Mouse (Mus musculus) MN1 (cell line): ENCODE results near the gene Nup35.

Experiments used
- DNase-seq: peaks from one replicate; pipeline ENCODE4 v3.0.0-alpha.2; 2016; ENCODE audit warnings: low spot score

Nup35 gene

GRCm38 (mm10) chr2:80616854-80617737 is at the start of gene Nup35, which contains the start of gene Dusp19:
Gene Nup35, plus strand, starts transcription at chr2:80617236.
Gene Dusp19, plus strand, starts transcription at chr2:80617045.
- peak; percentile 95 for DNase-seq

- DNase-seq: no peak
Observed at GRCm38 (mm10) chr2:80567411-80567810, 49.6 kb upstream of the Nup35 start.

- DNase-seq: no peak
Observed at GRCm38 (mm10) chr2:80570656-80571055, 46.4 kb upstream of the Nup35 start.

GRCm38 (mm10) chr2:80577286-80577685 is 39.8 kb upstream of the Nup35 start:
- DNase-seq: no peak

GRCm38 (mm10) chr2:80579253-80579891 is 37.7 kb upstream of the Nup35 start:
- DNase-seq: no peak

GRCm38 (mm10) chr2:80580311-80580961 is 36.6 kb upstream of the Nup35 start:
- DNase-seq: peak; percentile 52

- DNase-seq: peak; percentile 91
Observed at GRCm38 (mm10) chr2:80581043-80581711, 35.9 kb upstream of the Nup35 start, which contains the start of gene Nckap1. Gene Nckap1, minus strand, starts transcription at chr2:80581380.

- no peak for DNase-seq
Observed at GRCm38 (mm10) chr2:80582356-80582755, 34.7 kb upstream of the Nup35 start.

GRCm38 (mm10) chr2:80594215-80594918 is 22.7 kb upstream of the Nup35 start:
- DNase-seq: no peak

GRCm38 (mm10) chr2:80596960-80597359 is 20.1 kb upstream of the Nup35 start:
- peak; percentile 18 for DNase-seq

- DNase-seq: no peak
Observed at GRCm38 (mm10) chr2:80599850-80600249, 17.2 kb upstream of the Nup35 start.

- DNase-seq: no peak
Observed at GRCm38 (mm10) chr2:80600611-80601010, 16.4 kb upstream of the Nup35 start.

GRCm38 (mm10) chr2:80602756-80603155 is 14.3 kb upstream of the Nup35 start:
- DNase-seq: no peak

- no peak for DNase-seq
Observed at GRCm38 (mm10) chr2:80603771-80604426, 13.1 kb upstream of the Nup35 start.

- peak; percentile 54 for DNase-seq
Observed at GRCm38 (mm10) chr2:80612286-80612685, 4.8 kb upstream of the Nup35 start.

- DNase-seq: peak; percentile 53
Observed at GRCm38 (mm10) chr2:80612796-80613195, 4.2 kb upstream of the Nup35 start.

GRCm38 (mm10) chr2:80618991-80619390 is 2.0 kb downstream of the Nup35 start:
- DNase-seq: no peak

GRCm38 (mm10) chr2:80621921-80622320 is 4.9 kb downstream of the Nup35 start:
- peak; percentile 29 for DNase-seq

GRCm38 (mm10) chr2:80624523-80624922 is 7.5 kb downstream of the Nup35 start:
- DNase-seq: no peak

- DNase-seq: no peak
Observed at GRCm38 (mm10) chr2:80632336-80633026, 15.4 kb downstream of the Nup35 start.
